Mouse (Mus musculus) heart, adult 9 months (tissue): Measurements from ENCODE around the gene Akirin1.

ENCODE experiments used
- DNase-seq, 2 experiments: peaks; one replicate each; pipeline ENCODE4 v3.0.0; 2022; ENCODE audit warnings: low spot score in 2 of 2

Akirin1 gene

GRCm38 (mm10) chr4:123750152-123750651, at the start of gene Akirin1:
Akirin1 (minus strand) TSS chr4:123750345.
- peak; percentile 97 for DNase-seq

- no peak for DNase-seq
Observed at GRCm38 (mm10) chr4:123797856-123798255, 47.7 kb upstream of the Akirin1 start.

GRCm38 (mm10) chr4:123797403-123797802, 47.3 kb upstream of the Akirin1 start:
- no peak for DNase-seq

GRCm38 (mm10) chr4:123795057-123795456, 44.9 kb upstream of the Akirin1 start:
- no peak for DNase-seq

DNA sequence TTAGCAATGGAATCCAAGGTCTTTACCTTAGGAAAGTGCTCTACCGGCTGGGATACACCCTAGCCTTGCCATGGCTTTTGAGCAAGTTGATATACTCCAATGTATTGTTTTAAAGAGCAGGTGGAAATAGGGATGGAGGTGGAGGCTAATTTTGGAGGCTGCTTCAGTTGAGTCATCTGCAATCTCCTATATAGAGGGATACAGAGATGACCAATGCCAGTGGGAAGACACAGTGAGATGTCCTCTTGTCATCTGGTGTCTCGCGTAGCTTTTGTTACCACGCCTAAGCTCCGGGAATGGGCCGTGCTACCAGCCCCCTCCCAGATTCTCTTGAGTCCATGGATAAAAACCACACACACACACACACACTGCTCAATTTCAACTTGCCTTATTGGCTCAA, 43.0 kb upstream of the Akirin1 start:
- no peak for DNase-seq

GRCm38 (mm10) chr4:123792666-123793065, 42.5 kb upstream of the Akirin1 start:
- no peak for DNase-seq

DNA sequence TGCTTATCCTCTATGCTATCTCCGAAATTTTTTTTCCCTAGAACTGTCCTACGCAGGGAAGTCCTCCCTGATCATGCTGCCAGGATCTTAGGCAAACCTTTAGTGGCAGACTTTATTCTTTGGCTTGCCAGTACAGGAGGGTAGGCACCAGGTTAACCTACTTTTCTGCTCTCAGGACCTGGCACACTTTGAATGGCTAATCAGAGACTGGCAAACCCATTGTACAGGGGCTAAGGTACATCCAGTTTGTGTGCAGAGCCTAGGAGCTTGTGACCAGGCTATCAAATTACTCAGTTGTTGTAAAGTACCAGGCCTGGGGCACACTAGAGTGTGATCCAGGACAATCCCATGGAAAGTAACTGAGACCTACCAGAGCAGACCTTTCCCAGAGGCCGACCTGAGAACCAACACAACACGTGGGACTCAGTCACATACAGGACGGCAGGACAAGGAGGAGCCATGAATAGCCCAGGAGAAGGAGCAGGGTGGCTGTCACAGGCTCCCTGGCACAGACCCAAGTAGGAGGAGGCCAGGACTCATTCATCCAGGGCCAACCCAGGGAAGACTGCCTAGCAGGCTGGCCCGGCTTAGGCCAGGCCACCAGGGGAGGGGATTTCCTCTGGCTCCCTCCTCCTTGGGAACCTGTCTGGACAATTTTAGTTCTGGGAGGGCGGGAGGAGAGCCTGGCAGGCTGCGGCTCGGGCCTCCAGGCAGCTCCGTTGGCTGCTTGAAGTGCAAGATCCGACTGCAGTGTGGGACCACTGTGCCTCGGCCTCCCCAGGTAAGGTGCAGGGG, 37.2 kb upstream of the Akirin1 start, which contains the start of gene Rhbdl2:
Gene Rhbdl2, plus strand, starts transcription at position 684 of the 795 bp plus-strand sequence.
- DNase-seq = peak; percentile 79 to 80

DNA sequence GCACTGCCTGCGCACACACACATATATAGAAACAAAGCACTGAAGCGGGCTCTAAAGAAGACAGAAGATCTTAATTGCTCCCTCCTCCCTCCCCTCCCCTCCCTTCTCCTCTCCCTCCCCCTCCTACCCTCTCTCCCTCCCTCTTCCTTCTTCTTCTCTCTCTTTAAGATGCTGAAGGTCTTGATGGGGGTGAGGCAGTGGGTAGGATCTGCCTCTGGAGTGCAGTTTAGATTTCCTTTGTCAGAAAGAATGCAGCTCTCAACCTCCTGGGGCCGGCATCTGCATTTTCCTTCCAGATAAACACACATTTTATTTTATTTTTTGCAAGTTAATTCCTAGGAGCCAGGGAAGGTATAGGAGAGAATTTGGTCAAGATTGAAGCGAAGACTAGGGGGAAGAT, 18.1 kb upstream of the Akirin1 start:
- DNase-seq = no peak

DNA sequence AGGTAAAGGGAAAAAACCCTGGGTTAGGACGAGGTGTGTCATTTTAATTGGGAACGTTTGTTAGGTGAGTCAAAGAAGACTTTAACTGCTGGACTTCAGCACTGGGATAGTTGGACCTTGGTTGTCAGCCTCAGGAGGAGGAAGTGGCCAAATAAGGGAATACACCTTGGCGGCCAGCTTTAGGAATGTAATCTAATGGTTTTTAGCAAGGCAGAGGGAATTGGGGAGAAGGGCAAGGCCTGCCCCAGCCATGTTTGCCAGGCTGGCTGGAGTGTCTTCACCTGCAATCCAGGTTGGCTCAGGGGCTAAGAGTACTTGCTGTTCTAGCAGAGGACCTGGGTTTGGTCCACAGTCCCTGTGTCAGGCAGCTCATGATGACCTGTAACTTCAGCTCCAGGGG, 17.7 kb upstream of the Akirin1 start:
- DNase-seq = no peak

DNA sequence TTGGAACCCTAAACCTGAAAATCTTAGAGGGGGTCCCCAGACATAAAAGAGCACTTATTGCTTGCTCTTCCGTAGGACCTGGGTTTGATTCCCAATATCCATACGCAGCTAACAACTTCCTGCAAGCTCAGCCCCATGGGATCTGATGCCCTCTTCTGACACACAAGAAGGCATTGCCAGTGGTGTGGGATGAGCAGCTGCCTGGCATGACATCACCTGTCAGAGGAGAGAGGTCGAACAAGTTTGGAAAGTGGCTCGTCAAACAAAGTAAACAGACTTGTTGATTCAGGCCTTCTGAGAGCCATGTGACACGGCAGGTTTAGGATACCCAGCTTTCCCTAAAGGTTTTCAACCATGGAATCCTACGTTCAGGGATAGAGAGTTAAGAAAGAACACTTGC, 14.9 kb upstream of the Akirin1 start:
- DNase-seq = no peak

DNA sequence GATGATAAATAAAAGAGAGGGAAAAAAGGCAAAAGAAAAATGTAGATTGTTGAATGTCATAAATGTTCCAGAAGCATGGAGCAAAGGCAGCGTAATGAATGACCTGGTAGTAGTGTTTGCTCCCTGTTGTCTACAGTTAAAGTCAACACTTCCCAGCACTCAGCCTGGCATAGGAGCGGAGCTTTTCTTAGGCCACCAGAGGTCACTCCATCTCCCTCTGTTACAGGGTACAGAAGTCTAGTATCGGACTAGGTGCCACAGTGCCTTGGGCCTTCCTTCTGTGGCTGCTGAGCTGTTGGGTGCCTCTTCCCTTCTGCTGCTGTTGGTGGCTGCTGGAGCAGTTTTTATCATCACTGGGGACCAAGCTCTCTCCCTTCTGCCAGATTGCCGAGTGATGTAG, 8.2 kb upstream of the Akirin1 start:
- no peak for DNase-seq

DNA sequence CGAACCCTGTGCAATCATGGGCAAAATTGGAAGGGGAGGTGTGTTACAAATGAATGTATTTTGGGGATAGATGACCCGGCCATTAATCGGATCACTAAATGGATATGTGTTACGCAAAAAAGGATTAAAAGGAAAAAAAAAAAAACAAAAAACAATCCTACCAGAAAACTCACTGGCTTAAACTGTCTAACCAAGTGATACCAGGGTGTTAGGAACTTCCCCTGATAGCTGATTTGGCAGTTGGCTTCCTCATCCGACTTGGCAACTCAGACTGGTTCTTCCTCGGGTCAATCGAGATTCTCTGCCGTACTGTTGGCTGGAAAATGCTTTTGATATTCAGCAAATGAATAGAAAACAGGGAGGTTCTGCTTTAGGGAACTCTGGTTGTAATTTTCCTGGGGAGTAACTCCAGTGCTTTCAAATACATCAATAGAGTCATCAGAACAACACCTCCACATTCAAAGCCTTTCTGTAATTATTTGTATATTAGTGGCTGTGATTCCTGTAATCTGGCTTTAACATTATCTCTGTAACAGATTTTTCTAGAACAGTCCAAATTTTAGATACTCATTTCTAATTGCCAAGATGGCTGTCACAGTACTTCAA, 665 bp upstream of the Akirin1 start:
- peak; percentile 73 to 75 for DNase-seq

GRCm38 (mm10) chr4:123749484-123750130, 538 bp downstream of the Akirin1 start:
- DNase-seq = peak; percentile 27 to 41

DNA sequence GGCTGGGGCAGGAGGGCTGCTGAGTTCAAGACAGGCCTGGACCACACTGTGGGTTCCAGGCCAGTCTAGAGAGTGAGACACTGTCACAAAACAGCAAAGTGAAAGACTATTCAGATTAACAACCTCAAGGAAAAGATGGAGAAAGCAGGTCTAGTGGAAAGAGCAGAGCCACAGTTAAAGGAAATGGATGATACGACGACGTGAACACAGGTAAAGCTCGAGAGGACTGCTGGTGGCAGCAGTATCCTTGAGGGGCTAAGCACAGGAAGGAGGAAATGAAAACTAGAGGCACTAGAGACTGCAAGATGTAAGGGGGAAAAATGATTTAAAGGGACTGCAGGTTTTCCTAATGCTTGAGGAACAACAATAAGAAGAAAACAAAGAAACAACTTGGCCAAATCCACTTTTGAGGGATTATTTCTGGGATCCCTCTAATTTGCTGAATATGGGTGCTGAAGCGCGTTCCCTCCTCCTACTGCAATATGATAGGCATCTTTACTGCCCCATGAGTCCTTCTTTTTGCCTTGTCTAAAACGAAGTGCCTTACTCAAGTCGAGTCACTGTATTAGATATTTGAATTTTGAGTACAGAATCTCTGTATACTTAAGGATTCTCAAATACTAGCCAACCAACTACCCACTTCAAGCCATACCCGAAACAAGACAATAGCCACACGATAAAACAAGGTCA, 1.3 kb downstream of the Akirin1 start:
- no peak for DNase-seq

- no peak for DNase-seq
Observed at GRCm38 (mm10) chr4:123745221-123745775, 4.8 kb downstream of the Akirin1 start.

DNA sequence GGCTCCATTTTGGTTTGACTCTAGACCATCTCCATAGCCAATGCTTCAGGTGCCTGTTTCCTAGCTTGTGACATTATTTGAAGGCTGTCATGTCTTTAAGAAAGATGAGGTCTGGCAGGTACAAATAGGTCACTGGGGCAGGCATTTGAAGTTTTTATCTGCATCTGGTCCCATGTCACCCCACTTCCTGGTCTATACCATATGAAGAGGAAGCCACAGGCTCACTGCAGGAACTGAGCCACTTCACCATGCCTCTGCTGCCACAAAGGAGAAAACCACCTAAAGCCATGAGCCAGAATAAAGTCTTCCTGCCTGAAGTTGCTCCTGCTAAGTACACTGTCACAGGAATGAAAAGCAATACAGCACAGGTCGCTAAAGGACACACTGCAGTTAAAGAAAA, 7.3 kb downstream of the Akirin1 start:
- DNase-seq = no peak

DNA sequence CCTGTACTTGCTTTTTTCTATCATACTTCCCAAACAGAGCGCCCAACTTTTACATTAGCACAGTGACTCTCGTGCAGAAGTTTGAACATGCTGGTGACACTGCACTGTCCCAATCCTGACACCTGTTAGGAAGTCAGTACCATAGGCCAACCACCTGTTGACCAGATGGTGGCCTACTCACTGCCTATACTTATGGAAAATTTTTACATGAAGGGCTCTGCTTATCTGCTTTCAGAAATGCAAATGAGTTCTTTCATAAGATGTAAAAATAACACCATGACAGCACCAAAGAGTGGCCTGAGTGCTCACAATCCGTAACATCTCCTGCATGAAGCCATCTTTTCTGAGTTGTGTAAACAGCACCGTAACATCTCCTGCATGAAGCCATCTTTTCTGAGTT, 11.4 kb downstream of the Akirin1 start:
- no peak for DNase-seq

GRCm38 (mm10) chr4:123733532-123733931, 16.6 kb downstream of the Akirin1 start:
- DNase-seq = no peak

DNA sequence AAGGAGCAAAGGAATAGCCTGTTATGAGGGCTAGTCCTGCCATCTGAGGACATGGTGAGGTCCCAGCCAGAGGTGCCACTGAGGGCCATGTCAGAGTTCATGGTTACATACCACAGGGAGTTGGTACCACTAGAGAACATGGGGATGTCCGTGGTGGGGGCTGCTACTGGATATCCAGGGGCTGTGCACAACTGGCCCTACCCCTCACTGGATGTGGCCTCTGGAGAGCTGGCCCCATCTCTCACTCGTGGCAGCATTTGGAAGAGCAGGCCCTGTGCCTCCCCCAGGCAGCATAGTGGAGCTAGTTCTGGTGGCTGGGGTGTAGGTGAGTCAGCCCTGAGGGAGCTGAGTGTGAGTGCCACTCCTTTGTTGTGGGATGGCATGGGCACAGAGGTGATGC, 17.2 kb downstream of the Akirin1 start:
- no peak for DNase-seq

DNA sequence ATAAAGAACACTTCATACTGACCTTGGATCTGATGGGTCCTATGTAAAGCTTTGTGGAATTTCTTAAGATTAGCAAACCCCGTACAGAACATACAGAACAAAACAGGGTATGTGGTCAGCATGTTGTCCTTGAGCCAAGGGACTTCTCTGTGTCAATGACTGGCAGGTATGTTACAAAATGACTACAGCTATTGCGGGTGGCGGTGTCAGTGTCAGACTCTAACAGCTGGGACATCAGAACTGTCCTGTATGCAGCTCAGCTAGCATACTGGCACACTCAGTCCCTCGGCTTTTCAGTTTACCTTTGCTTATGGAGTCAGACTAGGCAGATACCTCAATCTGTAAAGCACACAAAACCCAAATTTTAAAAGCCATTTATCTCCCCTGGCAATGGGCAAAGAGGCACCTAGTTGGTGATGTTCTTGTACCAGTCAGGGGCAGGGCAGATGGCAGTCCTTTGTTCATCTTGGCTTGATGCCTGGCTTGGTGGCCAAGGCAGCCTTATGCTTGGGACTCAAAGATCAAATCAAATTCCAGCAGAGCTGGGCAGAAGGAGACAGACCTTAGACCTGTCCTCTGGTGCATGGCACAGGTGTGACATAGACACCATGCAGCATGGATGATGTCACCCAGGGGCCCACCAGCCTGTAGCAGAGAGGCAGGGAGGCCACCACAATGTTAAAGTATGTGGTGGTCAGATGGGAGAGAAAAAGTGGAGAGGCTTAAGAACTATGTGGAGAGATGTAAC, 17.8 kb downstream of the Akirin1 start:
- no peak for DNase-seq

GRCm38 (mm10) chr4:123721761-123722160, 28.4 kb downstream of the Akirin1 start:
- no peak for DNase-seq
